Mouse (Mus musculus) embryonic facial prominence, embryonic 10.5 days (tissue): ENCODE data around the gene Gm7697. TPM values are rescaled to one million over a fixed set of nuclear protein-coding genes. Genes with fewer than 3 reads are reported as not detected.

Source experiments
- polyA plus RNA-seq: library from polyadenylated mRNA; unstranded; fragments of >200 nt; fragmentation: Nextera tagmentation; extraction: Ambion mirVana; gene quantifications from 2 replicates; pipeline ENCODE4 v1.2.1, GENCODE M21; 2016

Gm7697 gene
- polyA plus RNA-seq, 1 experiment from 2014 or later = not detected

Other genes starting within 250 kb of the Gm7697 start
- not detected in 2 replicates for gene Gm9495, start 69.4 kb downstream of the Gm7697 start, polyA plus RNA-seq
- 30.6 and 32.2 TPM in 2 replicates for gene Zfp868, start 102.6 kb upstream of the Gm7697 start, polyA plus RNA-seq
- 2.1 and 2.2 TPM in 2 replicates for gene Zfp964, start 131.5 kb upstream of the Gm7697 start, polyA plus RNA-seq
- gene Zfp869, start 187.7 kb upstream of the Gm7697 start, polyA plus RNA-seq = 33.1 and 33.7 TPM in 2 replicates
- gene Zfp963, start 227.0 kb upstream of the Gm7697 start, polyA plus RNA-seq = 5.6 and 6.3 TPM in 2 replicates